Comparison of ENCODE assay signal across 24 mouse cellular contexts in genomic region chr4:77889489-77889888, GRCm38 (mm10).
"Had no signal": no experiment of that assay in that cellular context is flagged by ENCODE, and none has a peak within 500 bp of the region (broad histone marks: within the 10 kb centered on the region; RNA-seq: fewer than 3 reads in every experiment).

No protein-coding gene starts in this region.

- H3K9ac ChIP-seq: embryonic facial prominence, embryonic 12.5 days; embryonic facial prominence, embryonic 13.5 days; embryonic facial prominence, embryonic 15.5 days; forebrain, embryonic 12.5 days; heart, embryonic 12.5 days had no signal

- DNase-seq: cerebellum, adult 2 months; cerebellum, adult 8-10 months; cerebellum, adult 9-10 months; cerebellum, adult 9-11 months; cerebellum, postnatal 25 days; cerebellum, postnatal 36 days; embryo, embryonic 11 days; gastrocnemius, adult 2 months; gastrocnemius, postnatal 10 days; gastrocnemius, postnatal 14 days; gastrocnemius, postnatal 25 days; gastrocnemius, postnatal 36 days; heart, adult 11 months; heart, adult 18-20 months; heart, adult 2 months had no signal

- H3K9me3 ChIP-seq: embryonic facial prominence, embryonic 10.5 days; embryonic facial prominence, embryonic 12.5 days; embryonic facial prominence, embryonic 13.5 days; embryonic facial prominence, embryonic 15.5 days; forebrain, embryonic 12.5 days; heart, embryonic 10.5 days; heart, embryonic 12.5 days had no signal

- H3K4me3 ChIP-seq: embryonic facial prominence, embryonic 10.5 days; embryonic facial prominence, embryonic 12.5 days; embryonic facial prominence, embryonic 13.5 days; embryonic facial prominence, embryonic 15.5 days; erythroblast, embryonic 14.5 days; forebrain, embryonic 12.5 days; gastrocnemius, adult 2 months; heart, adult 2 months; heart, embryonic 10.5 days; heart, embryonic 12.5 days had no signal

- H3K27me3 ChIP-seq: embryonic facial prominence, embryonic 12.5 days; embryonic facial prominence, embryonic 13.5 days; embryonic facial prominence, embryonic 15.5 days; forebrain, embryonic 12.5 days; heart, embryonic 12.5 days had no signal

- H3K4me1 ChIP-seq: embryonic facial prominence, embryonic 10.5 days; embryonic facial prominence, embryonic 12.5 days; embryonic facial prominence, embryonic 13.5 days; embryonic facial prominence, embryonic 15.5 days; forebrain, embryonic 12.5 days; heart, embryonic 10.5 days; heart, embryonic 12.5 days had no signal

- H3K27ac ChIP-seq: embryonic facial prominence, embryonic 10.5 days; embryonic facial prominence, embryonic 12.5 days; embryonic facial prominence, embryonic 13.5 days; embryonic facial prominence, embryonic 15.5 days; forebrain, embryonic 12.5 days; gastrocnemius, adult 2 months; heart, adult 2 months; heart, embryonic 10.5 days had no signal

- H3K36me3 ChIP-seq: embryonic facial prominence, embryonic 10.5 days; embryonic facial prominence, embryonic 12.5 days; embryonic facial prominence, embryonic 13.5 days; embryonic facial prominence, embryonic 15.5 days; forebrain, embryonic 12.5 days; heart, embryonic 10.5 days; heart, embryonic 12.5 days had no signal

- H3K4me2 ChIP-seq: embryonic facial prominence, embryonic 12.5 days; embryonic facial prominence, embryonic 13.5 days; embryonic facial prominence, embryonic 15.5 days; forebrain, embryonic 12.5 days; heart, embryonic 11.5 days; heart, embryonic 12.5 days had no signal
